Mouse (Mus musculus) small intestine, adult 2 months (tissue): ENCODE measurements around the gene Ccdc60.

Experiments used
- CTCF ChIP-seq: fragments of 200-500 bp; IDR thresholded peaks from 2 replicates; pipeline ENCODE4 v1.5.1; 2012; ENCODE audit warnings: low read depth, mild to moderate bottlenecking, control low read depth, inconsistent platforms, low read length, moderate library complexity, mixed read lengths; ENCODE audit not compliant: insufficient replicate concordance, insufficient read length; ENCODE audit errors: extremely low read depth
- POLR2A ChIP-seq: fragments of 200-500 bp; IDR thresholded peaks from 2 replicates; pipeline ENCODE4 v1.6.1; 2012; ENCODE audit warnings: low read depth, mild to moderate bottlenecking, control low read depth, inconsistent platforms, low read length, moderate library complexity

GRCm38 (mm10) chr5:116208741-116209368 lies 79.9 kb downstream of the Ccdc60 start:
- TF ChIP-seq CTCF, result no peak
- no peak for TF ChIP-seq POLR2A
